Mouse (Mus musculus): Measurements from ENCODE around the gene Ppp2ca. TPM values are rescaled to one million over a fixed set of nuclear protein-coding genes. Genes with fewer than 3 reads are reported as not detected.
A peak's percentile ranks its signal among the peaks of the same experiment; 100 is the strongest.
"Not testable (repeated sequence)": the region's sequence is repeated elsewhere in the genome, so short reads cannot be mapped to it uniquely, and the experiment has no call there.

Ppp2ca gene
- polyA plus RNA-seq, 1 experiment from 2014 or later = 126 TPM

- ATAC-seq = no peak
- H3K27me3 ChIP-seq = no peaks in the 10 kb centered on the region
- no peak overlapping the region for H3K4me2 ChIP-seq (replicated peaks)
- H3K9me3 ChIP-seq = no peaks in the 10 kb centered on the region
- no peak overlapping the region for H3K4me3 ChIP-seq (replicated peaks)
- peaks cover 62% of the 10 kb centered on the region for H3K36me3 ChIP-seq
- no peak overlapping the region for H3K9ac ChIP-seq (replicated peaks)
- H3K27ac ChIP-seq = no peak overlapping the region
- WGBS = 95% methylated on average over 4 of the region's 4 CpGs
- no peaks in the 10 kb centered on the region; the same call in 1 of the 2 replicates for H3K4me1 ChIP-seq (replicated peaks)
Measured at GRCm38 (mm10) chr11:52124468-52124867, 26.0 kb downstream of the Ppp2ca start.

DNA sequence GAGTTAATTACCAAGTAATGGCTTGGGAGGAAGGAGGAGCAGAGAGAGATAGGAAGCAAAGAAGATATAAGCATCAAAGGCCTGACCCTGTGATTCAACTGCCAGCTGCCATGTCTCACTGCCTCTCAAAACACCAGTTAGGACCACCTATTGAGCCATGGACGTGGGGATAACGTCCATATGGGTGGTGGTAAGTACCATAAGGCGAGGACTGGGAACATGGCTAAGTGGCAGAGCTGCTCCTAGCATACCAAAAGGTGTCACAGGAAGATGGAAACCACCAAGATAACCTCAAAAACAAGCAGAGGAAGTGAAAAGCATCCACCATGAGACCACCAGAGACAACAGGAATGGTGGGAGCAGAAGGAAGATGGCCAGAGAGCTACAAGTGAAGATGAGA is 28.7 kb downstream of the Ppp2ca start:
- Histone ChIP-seq H3K9ac (replicated peaks) (no peak overlapping the region), H3K27me3 (no peaks in the 10 kb centered on the region), H3K4me1 (replicated peaks) (no peaks in the 10 kb centered on the region; the same call in 1 of the 2 replicates), H3K36me3 (peaks cover 42% of the 10 kb centered on the region), H3K27ac (no peak overlapping the region), H3K9me3 (no peaks in the 10 kb centered on the region), H3K4me2 (replicated peaks) (no peak overlapping the region), H3K4me3 (replicated peaks) (no peak overlapping the region)
- ATAC-seq = no peak
- WGBS = 71% methylated on average over 3 of the region's 3 CpGs

GRCm38 (mm10) chr11:52127760-52128159 is 29.3 kb downstream of the Ppp2ca start:
- 81% methylated on average over 5 of the region's 5 CpGs for WGBS
- Histone ChIP-seq H3K9ac (replicated peaks) (no peak overlapping the region), H3K36me3 (peaks cover 36% of the 10 kb centered on the region), H3K27me3 (no peaks in the 10 kb centered on the region), H3K9me3 (no peaks in the 10 kb centered on the region), H3K4me1 (replicated peaks) (no peaks in the 10 kb centered on the region; the same call in 1 of the 2 replicates), H3K27ac (no peak overlapping the region), H3K4me3 (replicated peaks) (no peak overlapping the region), H3K4me2 (replicated peaks) (no peak overlapping the region)
- ATAC-seq = no peak

DNA sequence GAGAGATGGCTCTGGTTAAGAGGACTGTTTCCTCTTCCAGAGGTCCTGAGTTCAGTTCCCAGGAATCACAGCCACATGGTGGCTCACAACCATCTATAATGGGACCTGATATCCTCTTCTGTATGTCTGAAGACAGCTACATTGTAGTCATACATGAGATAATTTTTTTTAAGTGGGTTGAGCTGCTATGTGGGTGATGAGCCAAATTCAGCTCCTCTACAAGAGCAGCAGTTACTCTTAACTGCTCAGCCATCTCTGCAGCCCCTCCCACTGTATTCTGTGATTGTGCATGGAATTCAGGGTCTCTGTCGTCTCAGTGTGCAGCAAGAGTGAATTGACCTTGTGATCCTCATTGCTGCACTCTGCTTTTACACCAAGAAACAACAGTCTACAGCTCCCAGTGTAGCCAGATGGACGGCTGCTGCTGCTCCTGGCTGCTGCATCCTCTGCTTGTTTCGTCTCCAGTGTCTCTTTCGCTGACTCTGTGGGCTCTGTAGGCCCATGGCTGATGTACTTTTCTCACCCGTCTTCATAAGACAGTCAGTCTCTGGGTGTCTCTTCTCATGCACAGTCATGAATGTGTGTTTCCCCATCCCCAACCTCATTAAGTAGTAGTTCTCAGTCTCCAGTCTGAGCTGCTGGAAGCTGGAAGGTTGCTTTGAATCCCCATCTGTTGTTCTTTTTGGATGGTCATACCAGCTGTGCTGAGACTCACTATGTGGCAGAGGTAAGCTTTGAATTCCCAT is 30.0 kb downstream of the Ppp2ca start:
- Histone ChIP-seq H3K9ac (replicated peaks) (no peak overlapping the region; the same call in 1 of the 2 replicates), H3K9me3 (no peaks in the 10 kb centered on the region), H3K4me2 (replicated peaks) (no peak overlapping the region), H3K4me1 (replicated peaks) (no peaks in the 10 kb centered on the region; the same call in 1 of the 2 replicates), H3K4me3 (replicated peaks) (no peak overlapping the region), H3K27me3 (no peaks in the 10 kb centered on the region), H3K27ac (no peak overlapping the region), H3K36me3 (peaks cover 30% of the 10 kb centered on the region)
- ATAC-seq = no peak
- 65% methylated on average over 5 of the region's 5 CpGs for WGBS

DNA sequence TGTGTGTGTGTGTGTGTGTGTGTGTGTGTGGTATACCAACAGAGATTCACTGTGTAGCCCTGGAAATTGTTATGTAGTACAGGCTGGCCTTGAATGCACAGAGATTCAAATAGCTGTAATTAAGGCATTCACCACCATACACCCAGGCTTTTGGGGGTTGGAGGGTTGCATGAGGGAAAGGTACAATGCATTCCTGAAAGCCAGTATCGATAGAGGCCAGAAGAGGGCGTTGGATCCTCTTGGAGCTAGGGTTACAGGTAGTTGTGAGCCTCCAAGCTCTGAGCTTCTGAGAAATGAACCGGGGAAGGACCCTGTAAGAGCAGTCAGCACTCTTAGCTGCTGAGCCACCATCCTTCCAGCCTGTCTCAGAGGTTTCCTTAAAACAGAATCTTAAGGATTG is 30.7 kb downstream of the Ppp2ca start:
- Histone ChIP-seq H3K27me3 (no peaks in the 10 kb centered on the region), H3K27ac (peak overlapping the region; percentile 36; the same call in 1 of the 2 replicates), H3K4me1 (replicated peaks) (no peaks in the 10 kb centered on the region; the same call in 1 of the 2 replicates), H3K9ac (replicated peaks) (no peak overlapping the region), H3K36me3 (peaks cover 25% of the 10 kb centered on the region), H3K4me3 (replicated peaks) (no peak overlapping the region), H3K4me2 (replicated peaks) (no peak overlapping the region), H3K9me3 (no peaks in the 10 kb centered on the region)
- ATAC-seq = no peak
- WGBS = 39% methylated on average over 3 of the region's 3 CpGs

GRCm38 (mm10) chr11:52129621-52130450 is 31.4 kb downstream of the Ppp2ca start:
- Histone ChIP-seq H3K4me3 (replicated peaks) (no peak overlapping the region), H3K4me2 (replicated peaks) (no peak overlapping the region), H3K9ac (replicated peaks) (no peak overlapping the region), H3K9me3 (no peaks in the 10 kb centered on the region), H3K27me3 (no peaks in the 10 kb centered on the region), H3K27ac (no peak overlapping the region; the same call in 1 of the 2 replicates), H3K4me1 (replicated peaks) (no peaks in the 10 kb centered on the region; the same call in 1 of the 2 replicates), H3K36me3 (peaks cover 19% of the 10 kb centered on the region)
- 77% methylated on average over 10 of the region's 10 CpGs for WGBS
- no peak for ATAC-seq

DNA sequence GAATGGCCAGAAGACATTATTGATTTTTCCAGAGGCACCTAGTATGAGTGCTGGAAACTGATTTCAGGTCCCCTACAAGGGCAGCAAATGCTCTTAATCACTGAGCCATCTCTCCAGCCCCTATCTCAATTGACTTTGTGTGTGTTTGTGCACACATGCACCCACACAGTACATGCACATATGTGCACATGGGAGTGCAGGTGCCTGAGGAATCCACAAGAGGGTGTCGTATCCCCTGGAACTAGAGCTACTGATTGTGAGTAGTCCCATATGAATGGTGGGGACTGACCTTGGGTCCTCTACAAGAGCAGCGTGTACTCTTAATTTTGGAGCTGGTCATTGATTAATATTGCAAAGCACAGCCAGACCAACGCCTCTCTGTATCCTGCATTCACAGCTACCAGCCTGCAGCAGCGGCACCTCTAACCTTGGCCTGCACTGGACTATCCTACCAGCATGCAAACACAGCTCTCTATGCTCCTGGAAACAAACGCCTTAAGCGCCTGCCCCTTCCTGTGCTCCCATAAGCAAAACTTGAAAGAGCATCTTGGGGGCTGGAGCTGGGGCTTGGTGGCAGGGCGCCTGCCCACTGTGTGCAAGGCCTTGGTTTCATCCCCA is 32.1 kb downstream of the Ppp2ca start:
- H3K27me3 ChIP-seq = no peaks in the 10 kb centered on the region
- no peak overlapping the region for H3K9ac ChIP-seq (replicated peaks)
- 84% methylated on average over 7 of the region's 7 CpGs for WGBS
- peaks cover 12% of the 10 kb centered on the region for H3K36me3 ChIP-seq
- no peaks in the 10 kb centered on the region; the same call in 1 of the 2 replicates for H3K4me1 ChIP-seq (replicated peaks)
- no peak for ATAC-seq
- H3K4me3 ChIP-seq (replicated peaks) = no peak overlapping the region
- H3K27ac ChIP-seq = no peak overlapping the region
- peaks cover 2% of the 10 kb centered on the region for H3K9me3 ChIP-seq
- no peak overlapping the region for H3K4me2 ChIP-seq (replicated peaks)

DNA sequence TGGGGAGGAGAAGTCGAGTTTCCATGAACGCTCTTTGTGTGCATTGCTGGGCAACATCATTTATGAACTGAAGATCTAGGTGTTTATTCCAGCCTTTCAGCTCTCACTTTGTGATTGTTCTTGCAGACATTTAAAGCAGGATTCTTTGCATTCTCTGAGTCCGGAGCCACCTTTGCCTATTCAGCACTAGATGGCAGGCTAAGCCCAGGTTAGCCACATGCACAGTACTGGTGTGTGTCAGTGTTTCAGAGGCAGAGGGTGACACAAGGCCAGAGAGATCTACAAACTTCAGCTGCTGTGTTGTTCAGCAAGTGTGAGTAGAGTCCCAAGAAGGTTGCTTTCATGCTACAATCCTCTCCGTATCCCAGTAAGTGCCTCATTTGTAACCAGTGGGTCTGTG is 45.2 kb downstream of the Ppp2ca start:
- H3K9me3 ChIP-seq; H3K4me1 ChIP-seq (replicated peaks); H3K4me2 ChIP-seq (replicated peaks); H3K4me3 ChIP-seq (replicated peaks); H3K27me3 ChIP-seq; H3K36me3 ChIP-seq; H3K9ac ChIP-seq (replicated peaks); H3K27ac ChIP-seq: not testable (repeated sequence)
- ATAC-seq = peak; percentile 77; the same call in 1 of the 2 replicates
- 43% methylated on average over 4 of the region's 4 CpGs for WGBS

DNA sequence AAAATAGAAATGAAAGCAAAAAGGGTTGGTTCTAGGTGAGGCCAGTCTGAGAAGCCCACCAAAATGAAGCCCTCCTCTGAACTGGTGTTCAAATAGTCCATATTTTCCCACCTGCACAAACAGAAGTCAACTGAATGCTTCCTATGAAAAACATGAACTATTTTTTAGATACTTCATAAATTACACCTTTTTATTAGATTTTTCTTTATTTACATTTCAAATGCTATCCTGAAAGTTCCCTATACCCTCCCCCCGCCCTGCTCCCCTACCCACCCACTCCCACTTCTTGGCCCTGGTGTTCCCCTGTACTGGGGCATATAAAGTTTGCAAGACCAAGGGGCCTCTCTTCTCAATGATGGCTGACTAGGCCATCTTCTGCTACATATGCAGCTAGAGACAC is 46.9 kb downstream of the Ppp2ca start, which contains the start of gene Olfr1373:
Gene Olfr1373, minus strand, starts transcription at position 101 of the 400 bp plus-strand sequence.
- ATAC-seq; H3K4me2 ChIP-seq (replicated peaks); H3K36me3 ChIP-seq; H3K27ac ChIP-seq; H3K4me3 ChIP-seq (replicated peaks); H3K9ac ChIP-seq (replicated peaks); H3K4me1 ChIP-seq (replicated peaks); H3K9me3 ChIP-seq; H3K27me3 ChIP-seq: not testable (repeated sequence)
- 83% methylated on average over 1 of the region's 1 CpGs for WGBS

GRCm38 (mm10) chr11:52163926-52164325 is 65.4 kb downstream of the Ppp2ca start:
- no peak overlapping the region for H3K4me2 ChIP-seq (replicated peaks)
- WGBS = 46% methylated on average over 10 of the region's 10 CpGs
- ATAC-seq = no peak
- H3K27me3 ChIP-seq = peaks cover 43% of the 10 kb centered on the region
- no peaks in the 10 kb centered on the region for H3K36me3 ChIP-seq
- H3K9me3 ChIP-seq = no peaks in the 10 kb centered on the region
- H3K4me1 ChIP-seq (replicated peaks) = peaks cover 11% of the 10 kb centered on the region; the same call in 1 of the 2 replicates
- no peak overlapping the region for H3K4me3 ChIP-seq (replicated peaks)
- H3K9ac ChIP-seq (replicated peaks) = no peak overlapping the region
- no peak overlapping the region for H3K27ac ChIP-seq

GRCm38 (mm10) chr11:52167126-52167525 is 68.6 kb downstream of the Ppp2ca start:
- under 1% methylated on average over 21 of the region's 21 CpGs for WGBS
- H3K4me3 ChIP-seq (replicated peaks) = no peak overlapping the region
- H3K27me3 ChIP-seq = peaks cover 65% of the 10 kb centered on the region
- H3K9me3 ChIP-seq = no peaks in the 10 kb centered on the region
- H3K9ac ChIP-seq (replicated peaks) = no peak overlapping the region
- H3K36me3 ChIP-seq = no peaks in the 10 kb centered on the region
- H3K27ac ChIP-seq = no peak overlapping the region
- no peak overlapping the region for H3K4me2 ChIP-seq (replicated peaks)
- ATAC-seq = no peak
- peaks cover 11% of the 10 kb centered on the region; the same call in 1 of the 2 replicates for H3K4me1 ChIP-seq (replicated peaks)

All from midbrain, embryonic 13.5 days (tissue).